16 mouse cellular contexts compared by ENCODE assay signal in genomic region chr17:27969896-27970295, GRCm38 (mm10).
DNase-seq lines count a peak whose midpoint lies in the region; ATAC-seq and TF ChIP-seq lines count a peak whose summit lies in the region.
"Had no signal": no experiment of that assay in that cellular context is flagged by ENCODE, and none has a peak within 500 bp of the region (broad histone marks: within the 10 kb centered on the region; RNA-seq: fewer than 3 reads in every experiment).

No protein-coding gene starts in this region.

- H3K36me3 ChIP-seq in forebrain, postnatal 0 days (ENCODE audit: insufficient read depth) = no peaks in the 10 kb centered on the region; the same call in 1 of the 2 replicates
- 0 out of 2 replicates have a peak, but pooled peaks cover 1% of the 10 kb centered on the region for H3K36me3 ChIP-seq in forebrain, embryonic 10.5 days (replicated peaks)
- 0 out of 2 replicates have a peak, but pooled peaks cover 3% of the 10 kb centered on the region for H3K36me3 ChIP-seq in intestine, embryonic 15.5 days
- peaks cover 3% of the 10 kb centered on the region; the same call in 1 of the 2 replicates for H3K36me3 ChIP-seq in intestine, postnatal 0 days (ENCODE audit: control insufficient read depth, insufficient read depth)
- 0 out of 2 replicates have a peak, but pooled peaks cover 3% of the 10 kb centered on the region for H3K36me3 ChIP-seq in lung, postnatal 0 days (ENCODE audit: insufficient read depth, low read length)
- no peaks in the 10 kb centered on the region for H3K36me3 ChIP-seq in stomach, embryonic 16.5 days (ENCODE audit: control insufficient read depth, insufficient read depth, low read length)
- H3K36me3 ChIP-seq: embryonic facial prominence, embryonic 15.5 days; forebrain, embryonic 15.5 days; liver, embryonic 15.5 days; midbrain, embryonic 12.5 days had no signal

- WGBS in forebrain, postnatal 0 days = 69% methylated on average over 5 of the region's 5 CpGs
- 86% methylated on average over 5 of the region's 5 CpGs for WGBS in forebrain, embryonic 10.5 days
- 82% methylated on average over 5 of the region's 5 CpGs for WGBS in intestine, embryonic 15.5 days
- WGBS in intestine, postnatal 0 days = 82% methylated on average over 5 of the region's 5 CpGs
- WGBS in lung, postnatal 0 days = 58% methylated on average over 5 of the region's 5 CpGs
- 86% methylated on average over 5 of the region's 5 CpGs for WGBS in stomach, embryonic 16.5 days

- no peak for DNase-seq in forebrain, postnatal 0 days
- no peak for DNase-seq in forebrain, embryonic 10.5 days (ENCODE audit: extremely low spot score, low spot score)
- DNase-seq in lung, postnatal 0 days (ENCODE audit: low spot score) = no peak
- no peak for DNase-seq in lung, postnatal 14 days
- no peak for DNase-seq in natural killer cell, adult 2 months (ENCODE audit: low spot score in 2 of 2)
- DNase-seq: adrenal gland, adult 8-10 months; cerebellum, postnatal 36 days; gastrocnemius, postnatal 36 days; thymus, adult 2 months had no signal

- H3K4me1 ChIP-seq in forebrain, postnatal 0 days (ENCODE audit: insufficient read depth) = 0 out of 2 replicates have a peak, but pooled peaks cover 6% of the 10 kb centered on the region
- H3K4me1 ChIP-seq in forebrain, embryonic 10.5 days = peaks cover 21% of the 10 kb centered on the region
- H3K4me1 ChIP-seq in intestine, embryonic 15.5 days (replicated peaks) = peaks cover 8% of the 10 kb centered on the region; the same call in 1 of the 2 replicates
- H3K4me1 ChIP-seq in intestine, postnatal 0 days (replicated peaks; ENCODE audit: control insufficient read depth, insufficient read depth, low read length) = 0 out of 2 replicates have a peak, but pooled peaks cover 5% of the 10 kb centered on the region
- peaks cover 28% of the 10 kb centered on the region; the same call in 1 of the 2 replicates for H3K4me1 ChIP-seq in lung, postnatal 0 days (ENCODE audit: insufficient read depth, low read depth, low read length)
- H3K4me1 ChIP-seq in stomach, embryonic 16.5 days (ENCODE audit: control insufficient read depth, insufficient read depth, low read length) = peaks cover 19% of the 10 kb centered on the region
- H3K4me1 ChIP-seq: midbrain, embryonic 12.5 days had no signal

- no peaks in the 10 kb centered on the region for H3K9me3 ChIP-seq in forebrain, postnatal 0 days (ENCODE audit: low read length)
- H3K9me3 ChIP-seq in forebrain, embryonic 10.5 days = no peaks in the 10 kb centered on the region
- no peaks in the 10 kb centered on the region for H3K9me3 ChIP-seq in intestine, embryonic 15.5 days
- no peaks in the 10 kb centered on the region for H3K9me3 ChIP-seq in intestine, postnatal 0 days (ENCODE audit: control insufficient read depth)
- no peaks in the 10 kb centered on the region for H3K9me3 ChIP-seq in lung, postnatal 0 days (ENCODE audit: low read length)
- no peaks in the 10 kb centered on the region for H3K9me3 ChIP-seq in stomach, embryonic 16.5 days (replicated peaks; ENCODE audit: control insufficient read depth, low read length)
- H3K9me3 ChIP-seq: embryonic facial prominence, embryonic 15.5 days; forebrain, embryonic 15.5 days; liver, embryonic 15.5 days; midbrain, embryonic 12.5 days had no signal

- ATAC-seq in forebrain, postnatal 0 days = no peak
- no peak for ATAC-seq in intestine, embryonic 15.5 days
- ATAC-seq in intestine, postnatal 0 days = no peak
- ATAC-seq in lung, postnatal 0 days = peak; percentile 42
- no peak for ATAC-seq in stomach, embryonic 16.5 days (ENCODE audit: insufficient read depth, low FRiP score)
- ATAC-seq: forebrain, embryonic 15.5 days had no signal

- TF ChIP-seq CTCF in forebrain, postnatal 0 days (IDR thresholded peaks at IDR 0.05; ENCODE audit: low read depth) = no peak
- TF ChIP-seq CTCF in intestine, postnatal 0 days (IDR thresholded peaks at IDR 0.05; ENCODE audit: low read depth) = no peak
- no peak for TF ChIP-seq CTCF in lung, postnatal 0 days (IDR thresholded peaks at IDR 0.05)

- H3K27me3 ChIP-seq in forebrain, postnatal 0 days (ENCODE audit: insufficient read depth, low read length) = no peaks in the 10 kb centered on the region
- H3K27me3 ChIP-seq in forebrain, embryonic 10.5 days (ENCODE audit: poor library complexity, severe bottlenecking) = no peaks in the 10 kb centered on the region
- no peaks in the 10 kb centered on the region for H3K27me3 ChIP-seq in intestine, embryonic 15.5 days (replicated peaks)
- H3K27me3 ChIP-seq in intestine, postnatal 0 days (replicated peaks; ENCODE audit: control insufficient read depth, insufficient read depth, low read length) = no peaks in the 10 kb centered on the region
- H3K27me3 ChIP-seq in lung, postnatal 0 days (replicated peaks; ENCODE audit: insufficient read depth, low read length) = no peaks in the 10 kb centered on the region
- no peaks in the 10 kb centered on the region for H3K27me3 ChIP-seq in stomach, embryonic 16.5 days (ENCODE audit: control insufficient read depth, insufficient read depth, low read length)
- H3K27me3 ChIP-seq: embryonic facial prominence, embryonic 15.5 days; forebrain, embryonic 15.5 days; liver, embryonic 15.5 days; midbrain, embryonic 12.5 days had no signal

- TF ChIP-seq EP300 in lung, postnatal 0 days (IDR thresholded peaks at IDR 0.05) = no peak

- no peak overlapping the region for H3K4me2 ChIP-seq in forebrain, postnatal 0 days (ENCODE audit: low read depth)
- no peak overlapping the region for H3K4me2 ChIP-seq in intestine, embryonic 15.5 days (replicated peaks)
- no peak overlapping the region for H3K4me2 ChIP-seq in intestine, postnatal 0 days (replicated peaks; ENCODE audit: low read depth)
- H3K4me2 ChIP-seq in lung, postnatal 0 days (replicated peaks; ENCODE audit: low read depth, low read length) = peak overlapping the region; percentile 22
- no peak overlapping the region for H3K4me2 ChIP-seq in stomach, embryonic 16.5 days (ENCODE audit: low read depth, low read length)
- H3K4me2 ChIP-seq: embryonic facial prominence, embryonic 15.5 days; forebrain, embryonic 15.5 days; liver, embryonic 15.5 days; midbrain, embryonic 12.5 days had no signal

- 0 out of 2 replicates have a peak overlapping the region, but pooled peaks have one; percentile 10 for H3K27ac ChIP-seq in forebrain, postnatal 0 days (ENCODE audit: low read depth, low read length)
- no peak overlapping the region for H3K27ac ChIP-seq in forebrain, embryonic 10.5 days
- H3K27ac ChIP-seq in intestine, embryonic 15.5 days = peak overlapping the region; percentile 33
- H3K27ac ChIP-seq in intestine, postnatal 0 days (ENCODE audit: low read depth, low read length) = no peak overlapping the region
- peak overlapping the region; percentile 84 for H3K27ac ChIP-seq in lung, postnatal 0 days (ENCODE audit: low read length)
- H3K27ac ChIP-seq in stomach, embryonic 16.5 days (ENCODE audit: low read length) = peak overlapping the region; percentile 36; the same call in 1 of the 2 replicates
- H3K27ac ChIP-seq: forebrain, embryonic 15.5 days; liver, embryonic 15.5 days; midbrain, embryonic 12.5 days had no signal

- no peak overlapping the region for H3K4me3 ChIP-seq in forebrain, postnatal 0 days (ENCODE audit: low read depth, low read length)
- no peak overlapping the region for H3K4me3 ChIP-seq in forebrain, embryonic 10.5 days
- H3K4me3 ChIP-seq in intestine, embryonic 15.5 days (replicated peaks) = no peak overlapping the region
- no peak overlapping the region for H3K4me3 ChIP-seq in intestine, postnatal 0 days (ENCODE audit: low read depth, low read length)
- H3K4me3 ChIP-seq in lung, postnatal 0 days (ENCODE audit: low read depth, low read length) = no peak overlapping the region
- H3K4me3 ChIP-seq in stomach, embryonic 16.5 days (replicated peaks; ENCODE audit: low read length) = no peak overlapping the region
- H3K4me3 ChIP-seq: embryonic facial prominence, embryonic 15.5 days; forebrain, embryonic 15.5 days; liver, embryonic 15.5 days; midbrain, embryonic 12.5 days had no signal

- H3K9ac ChIP-seq in forebrain, postnatal 0 days = no peak overlapping the region
- H3K9ac ChIP-seq in intestine, embryonic 15.5 days = no peak overlapping the region
- no peak overlapping the region for H3K9ac ChIP-seq in intestine, postnatal 0 days (ENCODE audit: low read depth, low read length)
- H3K9ac ChIP-seq in lung, postnatal 0 days (replicated peaks; ENCODE audit: low read depth) = no peak overlapping the region
- no peak overlapping the region for H3K9ac ChIP-seq in stomach, embryonic 16.5 days (ENCODE audit: low read length)
- H3K9ac ChIP-seq: embryonic facial prominence, embryonic 15.5 days; forebrain, embryonic 15.5 days; liver, embryonic 15.5 days; midbrain, embryonic 12.5 days had no signal

Comparison
In these comparisons a context has a peak if more than half of its experiments do, and no peak if none do; other contexts are left out.
1. H3K27ac ChIP-seq: peak in forebrain, postnatal 0 days (single experiment), intestine, embryonic 15.5 days (single experiment), lung, postnatal 0 days (single experiment) and stomach, embryonic 16.5 days (single experiment); none in forebrain, embryonic 10.5 days (single experiment) and intestine, postnatal 0 days (single experiment).